Mouse (Mus musculus): ENCODE measurements at regions not wholly inside any gene's neighbourhood (a gene's known extent, or its start where the extent isn't known, plus 50 kb on each side); places are given as distances from the start of the nearest gene placed in this dataset.

GRCm38 (mm10) chr9:90827474-90827873, 534.7 kb upstream of the Zic4 start:
- ATAC-seq (ENCODE audit: low TSS enrichment): no peak

- ATAC-seq (ENCODE audit: low TSS enrichment): no peak
Measured at GRCm38 (mm10) chr9:90828701-90829100, 533.5 kb upstream of the Zic4 start.

- ATAC-seq (ENCODE audit: low TSS enrichment): no peak
Measured at GRCm38 (mm10) chr9:90830704-90831103, 531.5 kb upstream of the Zic4 start.

- no peak for ATAC-seq (ENCODE audit: low TSS enrichment)
Measured at GRCm38 (mm10) chr9:90833743-90834539, 528.3 kb upstream of the Zic4 start.

- no peak for ATAC-seq (ENCODE audit: low TSS enrichment)
Measured at GRCm38 (mm10) chr9:90838184-90838926, 523.9 kb upstream of the Zic4 start.

- no peak for ATAC-seq (ENCODE audit: low TSS enrichment)
Measured at GRCm38 (mm10) chr9:90851044-90851443, 511.2 kb upstream of the Zic4 start.

- no peak for ATAC-seq (ENCODE audit: low TSS enrichment)
Measured at GRCm38 (mm10) chr9:90871636-90872035, 490.6 kb upstream of the Zic4 start.

- no peak for ATAC-seq (ENCODE audit: low TSS enrichment)
Measured at GRCm38 (mm10) chr9:90884467-90884866, 477.7 kb upstream of the Zic4 start.

GRCm38 (mm10) chr9:90887405-90887804, 474.8 kb upstream of the Zic4 start:
- ATAC-seq (ENCODE audit: low TSS enrichment): no peak

- ATAC-seq (ENCODE audit: low TSS enrichment): no peak
Measured at GRCm38 (mm10) chr9:90890801-90891200, 471.4 kb upstream of the Zic4 start.

- ATAC-seq (ENCODE audit: low TSS enrichment): no peak
Measured at GRCm38 (mm10) chr9:90892816-90893215, 469.4 kb upstream of the Zic4 start.

GRCm38 (mm10) chr9:90903557-90903956, 458.7 kb upstream of the Zic4 start:
- no peak for ATAC-seq (ENCODE audit: low TSS enrichment)

- ATAC-seq (ENCODE audit: low TSS enrichment): no peak
Measured at GRCm38 (mm10) chr9:90906106-90906505, 456.1 kb upstream of the Zic4 start.

GRCm38 (mm10) chr9:90906684-90907083, 455.5 kb upstream of the Zic4 start:
- no peak for ATAC-seq (ENCODE audit: low TSS enrichment)

- no peak for ATAC-seq (ENCODE audit: low TSS enrichment)
Measured at GRCm38 (mm10) chr9:90954613-90955012, 407.6 kb upstream of the Zic4 start.

GRCm38 (mm10) chr9:90961436-90961835, 400.8 kb upstream of the Zic4 start:
- ATAC-seq (ENCODE audit: low TSS enrichment): no peak

GRCm38 (mm10) chr9:90964043-90964442, 398.2 kb upstream of the Zic4 start:
- ATAC-seq (ENCODE audit: low TSS enrichment): no peak

GRCm38 (mm10) chr9:90978730-90979129, 383.5 kb upstream of the Zic4 start:
- no peak for ATAC-seq (ENCODE audit: low TSS enrichment)

GRCm38 (mm10) chr9:90980023-90980802, 382.0 kb upstream of the Zic4 start:
- no peak for ATAC-seq (ENCODE audit: low TSS enrichment)

GRCm38 (mm10) chr9:90999178-90999577, 363.0 kb upstream of the Zic4 start:
- no peak for ATAC-seq (ENCODE audit: low TSS enrichment)

- ATAC-seq (ENCODE audit: low TSS enrichment): no peak
Measured at GRCm38 (mm10) chr9:91004214-91004613, 358.0 kb upstream of the Zic4 start.

GRCm38 (mm10) chr9:91040546-91040945, 321.7 kb upstream of the Zic4 start:
- ATAC-seq (ENCODE audit: low TSS enrichment): no peak

Data from frontal cortex, adult (tissue).